Mouse (Mus musculus) C2C12 (cell line): Measurements from ENCODE around the gene Timp3.

Source experiments
- CTCF ChIP-seq: IDR thresholded peaks from one replicate; pipeline ENCODE4 v1.5.1; 2011; ENCODE audit not compliant: control insufficient read depth, insufficient read depth, insufficient read length
- MAX ChIP-seq: IDR thresholded peaks from one replicate; pipeline ENCODE4 v1.6.1; 2011; ENCODE audit warnings: mild to moderate bottlenecking, control low read depth
- MYOD1 ChIP-seq: IDR thresholded peaks from one replicate; pipeline ENCODE4 v1.6.1; 2011; ENCODE audit warnings: low read depth; ENCODE audit not compliant: control insufficient read depth, insufficient read length
- USF1 ChIP-seq: IDR thresholded peaks from one replicate; pipeline ENCODE4 v1.6.1; 2011; ENCODE audit warnings: low read depth, mild to moderate bottlenecking, control low read depth, moderate library complexity

GRCm38 (mm10) chr10:86380626-86381025 lies 80.5 kb downstream of the Timp3 start:
- TF ChIP-seq CTCF (no peak), MAX (no peak), MYOD1 (no peak), USF1 (no peak)
